Mouse (Mus musculus) lung, postnatal 0 days (tissue): Measurements from ENCODE around the gene Pus3. TPM values are rescaled to one million over a fixed set of nuclear protein-coding genes. Genes with fewer than 3 reads are reported as not detected.

ENCODE experiments used
- ATAC-seq: fragments of 200-750 bp; cut with Nextera tagmentation; 2 replicates; pipeline ENCODE4 v1.8.0; 2017; ENCODE audit warnings: moderate library complexity
- DNase-seq: peaks from one replicate; pipeline ENCODE4 v3.0.0-alpha.2; 2016; ENCODE audit warnings: low spot score
- H3K27ac ChIP-seq: fragments of 300-500 bp; sonication (generic); 2 replicates; pipeline ENCODE4 v1.5.1; 2014; ENCODE audit warnings: antibody characterized with exemption, mild to moderate bottlenecking, low read length, mixed read lengths
- H3K27me3 ChIP-seq: fragments of 300-500 bp; sonication (generic); replicated peaks from 2 replicates; pipeline ENCODE4 v1.6.1; 2014; ENCODE audit warnings: low read length, mixed read lengths; ENCODE audit not compliant: insufficient read depth
- H3K36me3 ChIP-seq: fragments of 300-500 bp; sonication (generic); 2 replicates; pipeline ENCODE4 v1.6.1; 2014; ENCODE audit warnings: low read length, mixed read lengths; ENCODE audit not compliant: insufficient read depth
- H3K4me1 ChIP-seq: fragments of 300-500 bp; sonication (generic); 2 replicates; pipeline ENCODE4 v1.6.1; 2014; ENCODE audit warnings: antibody characterized with exemption, low read depth, low read length, mixed read lengths; ENCODE audit not compliant: insufficient read depth
- H3K4me2 ChIP-seq: fragments of 300-500 bp; sonication (generic); replicated peaks from 2 replicates; pipeline ENCODE4 v1.6.1; 2014; ENCODE audit warnings: low read depth, mild to moderate bottlenecking, low read length, moderate library complexity, mixed read lengths
- H3K4me3 ChIP-seq: fragments of 300-500 bp; sonication (generic); 2 replicates; pipeline ENCODE4 v1.5.1; 2014; ENCODE audit warnings: low read depth, low read length
- H3K9ac ChIP-seq: fragments of 300-500 bp; sonication (generic); replicated peaks from 2 replicates; pipeline ENCODE4 v1.6.1; 2014; ENCODE audit warnings: low read depth, mild to moderate bottlenecking
- H3K9me3 ChIP-seq: fragments of 300-500 bp; sonication (generic); 2 replicates; pipeline ENCODE4 v1.6.1; 2016; ENCODE audit warnings: low read length, mixed read lengths
- CTCF ChIP-seq: IDR thresholded peaks from 2 replicates; pipeline ENCODE4 v1.5.1; 2016; ENCODE audit warnings: antibody characterized with exemption, mild to moderate bottlenecking
- EP300 ChIP-seq: IDR thresholded peaks from 2 replicates; pipeline ENCODE4 v1.6.1; 2016; ENCODE audit warnings: antibody characterized with exemption, mild to moderate bottlenecking, control low read depth
- WGBS: fragments of 180-500 bp; shearing (Covaris S2); extraction: QIAGEN DNeasy Blood & Tissue Kit; methylation state at CpG from one replicate; pipeline ENCODE4 v1.1.7; 2014; 5-methylcytosine and 5-hydroxymethylcytosine counted together
- polyA plus RNA-seq: library from polyadenylated mRNA; unstranded; fragments of >200 nt; fragmentation: Nextera tagmentation; extraction: Ambion mirVana; gene quantifications from 2 replicates; pipeline ENCODE4 v1.2.1, GENCODE M21; 2015

The Pus3 gene
- polyA plus RNA-seq, 1 experiment from 2014 or later = 7.3 TPM

- DNase-seq = peak; percentile 99
- peaks cover 5% of the 10 kb centered on the region; the same call in 1 of the 2 replicates for H3K4me1 ChIP-seq
- peak; percentile 99 for ATAC-seq
- H3K9me3 ChIP-seq = no peaks in the 10 kb centered on the region
- H3K27ac ChIP-seq = peak within 1 kb of the TSS; percentile 71
- H3K9ac ChIP-seq = peak within 1 kb of the TSS; percentile 66
- H3K4me2 ChIP-seq = peak within 1 kb of the TSS; percentile 89
- WGBS = under 1% methylated on average over 86 of the region's 86 CpGs
- no peak for TF ChIP-seq EP300
- peak; percentile 56 for TF ChIP-seq CTCF
- no peaks in the 10 kb centered on the region; the same call in 1 of the 2 replicates for H3K36me3 ChIP-seq
- peak within 1 kb of the TSS; percentile 79 for H3K4me3 ChIP-seq
- no peaks in the 10 kb centered on the region for H3K27me3 ChIP-seq
Observed at GRCm38 (mm10) chr9:35569571-35570534, 11.5 kb downstream of the Pus3 start, which contains the start of the genes Pate2 and Hyls1. Gene Pate2 (plus strand): TSS chr9:35570284. Gene Hyls1 (minus strand): TSS chr9:35570398.

- Histone ChIP-seq H3K36me3 (no peaks in the 10 kb centered on the region; the same call in 1 of the 2 replicates), H3K27ac (no peak overlapping the region), H3K4me2 (peak overlapping the region; percentile 89), H3K4me1 (peaks cover 5% of the 10 kb centered on the region; the same call in 1 of the 2 replicates), H3K4me3 (peak overlapping the region; percentile 79), H3K27me3 (no peaks in the 10 kb centered on the region), H3K9me3 (no peaks in the 10 kb centered on the region), H3K9ac (peak overlapping the region; percentile 66; the same call in 1 of the 2 replicates)
- no peak for ATAC-seq
- WGBS = 16% methylated on average over 5 of the region's 5 CpGs
- TF ChIP-seq EP300 = no peak
- TF ChIP-seq CTCF = no peak
- no peak for DNase-seq
Observed at GRCm38 (mm10) chr9:35570663-35571062, 12.3 kb downstream of the Pus3 start.

GRCm38 (mm10) chr9:35574416-35574815 lies 16.0 kb downstream of the Pus3 start:
- Histone ChIP-seq H3K4me1 (peaks cover under 1% of the 10 kb centered on the region; the same call in 1 of the 2 replicates), H3K4me3 (no peak overlapping the region), H3K9ac (no peak overlapping the region), H3K27ac (no peak overlapping the region), H3K9me3 (no peaks in the 10 kb centered on the region), H3K4me2 (no peak overlapping the region), H3K27me3 (no peaks in the 10 kb centered on the region), H3K36me3 (no peaks in the 10 kb centered on the region)
- no peak for ATAC-seq
- DNase-seq = no peak
- WGBS = 5% methylated on average over 32 of the region's 32 CpGs
- no peak for TF ChIP-seq EP300
- TF ChIP-seq CTCF = no peak

GRCm38 (mm10) chr9:35587674-35588073 lies 29.3 kb downstream of the Pus3 start:
- H3K36me3 ChIP-seq = no peaks in the 10 kb centered on the region
- H3K4me3 ChIP-seq = no peak overlapping the region
- H3K9me3 ChIP-seq = no peaks in the 10 kb centered on the region
- H3K9ac ChIP-seq = no peak overlapping the region
- no peak overlapping the region for H3K27ac ChIP-seq
- no peak overlapping the region for H3K4me2 ChIP-seq
- DNase-seq (no peak), ATAC-seq (no peak)
- H3K27me3 ChIP-seq = no peaks in the 10 kb centered on the region
- 38% methylated on average over 1 of the region's 1 CpGs for WGBS
- TF ChIP-seq EP300 (no peak), CTCF (no peak)
- no peaks in the 10 kb centered on the region for H3K4me1 ChIP-seq

- Histone ChIP-seq H3K4me1 (no peaks in the 10 kb centered on the region), H3K9me3 (no peaks in the 10 kb centered on the region), H3K27me3 (no peaks in the 10 kb centered on the region), H3K36me3 (no peaks in the 10 kb centered on the region), H3K9ac (no peak overlapping the region), H3K4me3 (no peak overlapping the region), H3K27ac (no peak overlapping the region), H3K4me2 (no peak overlapping the region)
- TF ChIP-seq EP300 (no peak), CTCF (peak; percentile 54)
- 8% methylated on average over 2 of the region's 2 CpGs for WGBS
- ATAC-seq = no peak
- peak; percentile 32 for DNase-seq
Observed at GRCm38 (mm10) chr9:35592903-35593302, 34.5 kb downstream of the Pus3 start.

GRCm38 (mm10) chr9:35607647-35608405 lies 49.4 kb downstream of the Pus3 start:
- Histone ChIP-seq H3K9me3 (no peaks in the 10 kb centered on the region), H3K4me1 (no peaks in the 10 kb centered on the region), H3K4me3 (no peak overlapping the region), H3K9ac (no peak overlapping the region), H3K4me2 (no peak overlapping the region), H3K36me3 (no peaks in the 10 kb centered on the region), H3K27me3 (no peaks in the 10 kb centered on the region), H3K27ac (no peak overlapping the region)
- WGBS = 57% methylated on average over 8 of the region's 8 CpGs
- no peak for DNase-seq
- TF ChIP-seq CTCF (no peak), EP300 (no peak)
- ATAC-seq = no peak
